Comparison of ENCODE assay signal across 7 mouse cellular contexts in genomic region chr10:84774573-84774972, GRCm38 (mm10). TPM values are rescaled to one million over a fixed set of nuclear protein-coding genes. Genes with fewer than 3 reads are reported as not detected.
DNase-seq lines count a peak whose midpoint lies in the region; ATAC-seq and TF ChIP-seq lines count a peak whose summit lies in the region.

No protein-coding gene starts in this region.

- H3K36me3 ChIP-seq in myocyte (ENCODE audit: control insufficient read depth, insufficient read depth) = no peaks in the 10 kb centered on the region
- no peaks in the 10 kb centered on the region for H3K36me3 ChIP-seq in intestine, embryonic 16.5 days (ENCODE audit: control insufficient read depth, insufficient read depth, low read length)

- H3K27me3 ChIP-seq in myocyte (ENCODE audit: control insufficient read depth, insufficient read depth, insufficient read length) = no peaks in the 10 kb centered on the region
- no peaks in the 10 kb centered on the region for H3K27me3 ChIP-seq in intestine, embryonic 16.5 days (replicated peaks; ENCODE audit: control insufficient read depth, insufficient read depth, low read length)

- no peak overlapping the region for H3K4me3 ChIP-seq in myocyte
- no peak overlapping the region for H3K4me3 ChIP-seq in intestine, embryonic 16.5 days (ENCODE audit: low read length)

- no peak overlapping the region for H3ac ChIP-seq in myocyte (ENCODE audit: control insufficient read depth, insufficient read length)

- DNase-seq in urinary bladder, postnatal 14 days (ENCODE audit: low spot score) = peak; percentile 18
- no peak for DNase-seq in urinary bladder, postnatal 10 days (ENCODE audit: low spot score)
- DNase-seq in gastrocnemius, postnatal 10 days = peak; percentile 60
- DNase-seq in kidney, postnatal 14 days = peak; percentile 70
- no peak for DNase-seq in cerebellum, adult 11 months

- H3K4me2 ChIP-seq in myocyte (ENCODE audit: low read depth) = peak overlapping the region; percentile 59
- H3K4me2 ChIP-seq in intestine, embryonic 16.5 days (ENCODE audit: low read depth, low read length) = no peak overlapping the region

- ATAC-seq in intestine, embryonic 16.5 days = no peak

- H3K27ac ChIP-seq in intestine, embryonic 16.5 days (ENCODE audit: low read length) = no peak overlapping the region

- no peaks in the 10 kb centered on the region for H3K4me1 ChIP-seq in intestine, embryonic 16.5 days (ENCODE audit: control insufficient read depth, insufficient read depth, low read length)

- no peak overlapping the region for H3K9ac ChIP-seq in intestine, embryonic 16.5 days (ENCODE audit: low read depth, low read length)

- H3K9me3 ChIP-seq in intestine, embryonic 16.5 days (ENCODE audit: control insufficient read depth, low read length) = no peaks in the 10 kb centered on the region

- no peak for TF ChIP-seq POLR2A in myocyte (IDR thresholded peaks at IDR 0.05; ENCODE audit: insufficient read length, low read depth)

- H3K79me2 ChIP-seq in myocyte (ENCODE audit: control insufficient read depth, insufficient read depth) = no peaks in the 10 kb centered on the region

- WGBS in intestine, embryonic 16.5 days = 69% methylated on average over 12 of the region's 12 CpGs

TF ChIP-seq in myocyte, 11 proteins besides CTCF, POLR2A, EP300 and RAD21:
- TF ChIP-seq REST (IDR thresholded peaks at IDR 0.05; ENCODE audit: insufficient read depth, insufficient read length) = no peak
- no peak for TF ChIP-seq CEBPB (IDR thresholded peaks at IDR 0.05; ENCODE audit: insufficient read depth, poor library complexity, severe bottlenecking)
- TF ChIP-seq USF1 (IDR thresholded peaks at IDR 0.05; ENCODE audit: low read depth) = no peak
- no peak for TF ChIP-seq E2F4 (IDR thresholded peaks at IDR 0.05; ENCODE audit: insufficient read depth)
- TF ChIP-seq SRF (IDR thresholded peaks at IDR 0.05; ENCODE audit: control insufficient read depth, insufficient read length, low read depth) = no peak
- TF ChIP-seq MAX (IDR thresholded peaks at IDR 0.05; ENCODE audit: low read depth) = no peak
- TF ChIP-seq MYOD1 (IDR thresholded peaks at IDR 0.05; ENCODE audit: control insufficient read depth in 1 of 3, insufficient read length in 2 of 3, low read depth in 2 of 3) = peak in 1 of 3 experiments; percentile 80
- TF ChIP-seq POLR2AphosphoS2 (IDR thresholded peaks at IDR 0.05; ENCODE audit: insufficient read length, low read depth) = no peak
- peak; percentile 44 to 81 (median 68) for TF ChIP-seq MYOG (IDR thresholded peaks at IDR 0.05; ENCODE audit: control insufficient read depth in 1 of 3, insufficient read depth in 1 of 3, insufficient read length in 2 of 3, low read depth in 2 of 3)
- TF ChIP-seq TCF3 (IDR thresholded peaks at IDR 0.05; ENCODE audit: insufficient read length, low read depth) = no peak
- TF ChIP-seq TCF12 (IDR thresholded peaks at IDR 0.05; ENCODE audit: insufficient read depth, poor library complexity, severe bottlenecking) = peak; percentile 24

RNA-seq across cellular contexts. Expression of gene Rfx4, which starts 18.7 kb away (rescaled TPM):
- total RNA-seq in gastrocnemius, postnatal 10 days (2021) = under 1 TPM; 0.09 to 0.11 TPM
- 0.12 TPM for polyA plus RNA-seq in myocyte (2012; fragmentation: generic; extraction: Trizol)
- polyA plus RNA-seq in intestine, embryonic 16.5 days (2015; fragmentation: Nextera tagmentation; extraction: Ambion mirVana) = not detected in 2 replicates

Comparison
In these comparisons a context has a peak if more than half of its experiments do, and no peak if none do; other contexts are left out.
1. DNase-seq: peak in urinary bladder, postnatal 14 days (single experiment), gastrocnemius, postnatal 10 days (single experiment) and kidney, postnatal 14 days (single experiment); none in urinary bladder, postnatal 10 days (single experiment) and cerebellum, adult 11 months (single experiment).